Mouse (Mus musculus) CH12.LX (cell line): Measurements from ENCODE around the gene Acad12.

Experiments used
- CHD1 ChIP-seq: IDR thresholded peaks from 2 replicates; pipeline ENCODE4 v1.6.1; 2012; ENCODE audit warnings: low read depth, low read length, improper control_type of control experiment, inconsistent platforms
- CTCF ChIP-seq, 2 experiments: IDR thresholded peaks in 1 of 2; conservative IDR thresholded peaks in 1 of 2; 2 replicates each; pipeline ENCODE4 v1.5.1; 2011 to 2012; ENCODE audit warnings: low read depth in 2 of 2, low read length in 2 of 2, improper control_type of control experiment in 1 of 2, inconsistent platforms in 1 of 2, mild to moderate bottlenecking in 1 of 2, moderate library complexity in 1 of 2
- GABPA ChIP-seq: IDR thresholded peaks from 2 replicates; pipeline ENCODE4 v1.6.1; 2012; ENCODE audit warnings: low read depth, low read length, improper control_type of control experiment, inconsistent platforms; ENCODE audit not compliant: insufficient replicate concordance
- JUND ChIP-seq: conservative IDR thresholded peaks from 2 replicates; pipeline ENCODE4 v1.6.1; 2011; ENCODE audit warnings: low read depth, low read length, improper control_type of control experiment
- MAX ChIP-seq: IDR thresholded peaks from 2 replicates; pipeline ENCODE4 v1.6.1; 2011; ENCODE audit warnings: low read length, improper control_type of control experiment
- NELFE ChIP-seq: IDR thresholded peaks from 2 replicates; pipeline ENCODE4 v1.6.1; 2011; ENCODE audit warnings: low read depth, low read length, improper control_type of control experiment
- POLR2A ChIP-seq: IDR thresholded peaks from 2 replicates; pipeline ENCODE4 v1.6.1; 2011; ENCODE audit warnings: low read depth, mild to moderate bottlenecking, improper control_type of control experiment, low read length
- POLR2AphosphoS2 ChIP-seq: IDR thresholded peaks from 2 replicates; pipeline ENCODE4 v1.6.1; 2011; ENCODE audit warnings: low read depth, low read length, improper control_type of control experiment
- TBP ChIP-seq: conservative IDR thresholded peaks from 2 replicates; pipeline ENCODE4 v1.6.1; 2011; ENCODE audit warnings: low read depth, low read length, improper control_type of control experiment
- TCF12 ChIP-seq: IDR thresholded peaks from 2 replicates; pipeline ENCODE4 v1.6.1; 2014; ENCODE audit warnings: low read depth, mild to moderate bottlenecking, inconsistent platforms, low read length, improper control_type of control experiment
- USF1 ChIP-seq: IDR thresholded peaks from 2 replicates; pipeline ENCODE4 v1.6.1; 2014; ENCODE audit warnings: low read depth, mild to moderate bottlenecking, inconsistent platforms, low read length, improper control_type of control experiment
- USF2 ChIP-seq: conservative IDR thresholded peaks from 2 replicates; pipeline ENCODE4 v1.6.1; 2011; ENCODE audit warnings: low read depth, low read length, improper control_type of control experiment
- ZMIZ1 ChIP-seq: IDR thresholded peaks from 2 replicates; pipeline ENCODE4 v1.6.1; 2012; ENCODE audit warnings: low read depth, mild to moderate bottlenecking, inconsistent platforms, low read length, improper control_type of control experiment
- ZNF384 ChIP-seq: IDR thresholded peaks from 2 replicates; pipeline ENCODE4 v1.6.1; 2012; ENCODE audit warnings: low read depth, low read length, improper control_type of control experiment, inconsistent platforms

- TF ChIP-seq USF2 (no peak), POLR2A (no peak), ZMIZ1 (no peak), POLR2AphosphoS2 (no peak), GABPA (no peak), CTCF (conservative IDR thresholded peaks at IDR 0.05 in 1 of 2, IDR thresholded peaks at IDR 0.05 in 1 of 2; ENCODE audit: low read depth in 2 of 2, low read length in 2 of 2) (no peak), CHD1 (no peak), MAX (no peak), USF1 (no peak), ZNF384 (no peak), JUND (no peak), TBP (no peak), NELFE (no peak), TCF12 (no peak)
Observed at GRCm38 (mm10) chr5:121663456-121663855, 44.7 kb upstream of the Acad12 start.
